Mouse (Mus musculus): ENCODE results near the gene Hc.
A peak's percentile ranks its signal among the peaks of the same experiment; 100 is the strongest.

The Hc gene

DNA sequence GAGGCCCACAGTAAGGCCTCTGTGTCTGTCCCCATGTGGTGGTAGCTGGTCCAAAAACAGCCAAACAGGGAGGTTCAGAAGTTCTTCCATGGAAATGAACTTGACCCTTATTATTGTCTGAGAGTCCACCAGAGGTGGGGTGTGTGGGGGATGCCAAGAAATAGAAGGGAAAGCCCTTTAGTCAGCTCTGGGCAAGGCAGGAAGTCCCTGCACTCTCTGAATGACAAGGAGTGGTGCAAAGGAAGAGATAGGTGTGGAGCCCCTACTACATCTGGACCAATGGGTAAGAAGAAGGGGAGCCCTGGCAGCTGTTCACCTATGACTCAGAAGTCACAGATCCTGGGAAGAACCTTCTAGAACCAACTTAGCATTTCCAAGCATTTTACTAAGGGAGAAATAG is 106.9 kb downstream of the Hc start:
- no peak for DNase-seq (ENCODE audit: low spot score)

DNA sequence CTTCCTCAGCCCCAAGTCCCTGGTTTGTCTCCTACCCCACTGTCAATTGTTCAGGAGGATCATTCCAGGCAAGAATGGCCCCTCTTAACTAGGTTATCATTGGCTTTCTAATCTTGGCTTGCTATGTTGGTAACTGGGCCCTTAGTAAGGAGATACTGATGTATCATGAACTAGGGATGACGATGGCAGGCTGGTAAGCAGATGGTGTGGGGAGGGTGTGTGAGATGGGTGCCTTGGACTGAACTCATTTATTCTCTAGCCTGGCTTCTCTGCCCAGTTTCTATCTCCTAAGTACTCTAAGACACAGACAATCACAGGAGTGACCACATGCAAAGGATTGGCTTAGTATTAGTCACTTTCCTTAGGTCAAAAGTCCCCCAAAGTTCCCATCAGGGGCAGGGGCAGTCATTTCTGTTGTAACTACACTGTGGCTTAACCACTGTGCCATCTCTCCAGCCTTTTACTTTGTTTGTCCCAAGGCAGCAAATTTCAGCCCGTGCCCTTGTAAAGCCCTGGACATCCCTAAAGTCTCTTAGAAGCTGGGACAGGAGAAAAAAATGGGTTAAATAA is 107.6 kb downstream of the Hc start:
- DNase-seq (ENCODE audit: low spot score), result no peak

DNA sequence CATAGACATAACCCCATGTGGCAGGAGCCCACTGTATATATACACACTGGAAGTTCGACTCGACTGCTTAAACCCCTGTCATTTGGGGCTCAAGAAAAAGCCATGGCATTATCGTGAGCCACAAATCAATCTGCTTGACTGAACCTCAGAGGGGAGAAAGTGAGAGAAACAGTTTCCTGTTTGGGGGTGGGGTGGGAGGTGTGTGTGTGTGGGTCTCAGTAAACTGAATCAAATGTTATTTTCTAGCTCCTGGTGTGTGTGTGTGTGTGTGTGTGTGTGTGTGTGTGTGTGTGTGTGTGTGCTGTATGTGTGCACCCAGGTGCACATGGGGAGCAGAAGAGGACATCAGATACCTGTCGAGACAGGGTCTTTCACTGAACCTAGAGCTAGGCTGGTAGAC is 108.2 kb downstream of the Hc start:
- DNase-seq (ENCODE audit: low spot score), result peak; percentile 49

DNA sequence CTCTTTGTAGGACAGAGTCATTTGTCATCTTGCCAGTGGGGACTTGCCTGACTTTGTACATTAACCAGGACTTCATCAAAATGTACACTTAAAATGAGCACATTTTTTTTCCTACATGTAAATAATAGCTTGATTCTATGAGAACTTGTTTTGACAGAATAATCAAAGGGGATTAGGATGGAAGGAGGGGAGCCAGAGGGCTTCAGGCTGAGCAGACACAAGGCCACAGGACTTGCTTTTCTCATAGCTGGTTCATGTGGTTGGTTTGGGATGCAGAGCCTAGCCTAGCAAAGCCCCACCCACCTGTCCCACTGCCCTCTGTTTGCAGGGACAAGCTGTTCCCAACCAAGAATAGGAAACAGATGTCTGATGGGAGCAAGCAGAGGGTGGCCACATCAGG is 109.8 kb downstream of the Hc start:
- no peak for DNase-seq (ENCODE audit: low spot score)

DNA sequence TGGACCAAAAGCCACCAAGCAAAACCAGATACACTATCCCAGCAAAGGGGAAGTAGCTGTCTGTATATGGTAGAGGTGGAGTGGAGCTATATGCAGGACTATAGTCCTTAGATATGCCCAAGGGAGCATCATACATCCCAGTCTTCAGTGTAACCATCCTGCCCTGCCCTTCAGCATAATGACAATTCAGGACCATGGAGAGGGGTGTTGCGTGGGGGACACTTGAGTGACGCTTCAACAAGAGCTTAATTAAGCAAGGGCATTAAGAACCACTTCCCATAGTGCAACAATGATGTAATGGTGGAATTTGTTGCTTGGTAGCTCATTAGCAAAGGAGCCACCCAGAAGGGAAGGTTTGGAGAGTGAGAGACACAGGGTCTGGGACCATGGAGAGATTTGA is 112.6 kb downstream of the Hc start:
- no peak for DNase-seq (ENCODE audit: low spot score)

DNA sequence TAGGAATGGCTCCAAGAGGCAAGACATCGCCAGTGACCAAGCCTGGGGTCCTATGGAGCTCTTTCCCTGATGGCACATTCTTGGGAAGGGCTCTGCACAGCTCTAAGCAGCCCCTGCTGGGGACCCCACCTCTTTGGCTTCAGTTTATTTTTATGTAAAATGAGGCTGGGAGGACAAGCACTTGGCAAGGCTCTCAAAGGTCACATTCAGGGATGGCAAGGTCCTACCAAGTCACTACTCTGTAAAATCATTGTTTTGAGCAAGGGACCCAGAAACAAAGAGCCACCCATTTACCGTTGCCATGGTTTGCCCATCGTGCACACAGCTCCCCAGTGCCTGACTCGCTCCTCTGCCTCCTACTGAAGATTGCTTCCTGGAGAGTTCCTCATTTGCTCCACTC is 115.2 kb downstream of the Hc start:
- DNase-seq (ENCODE audit: low spot score), result no peak

DNA sequence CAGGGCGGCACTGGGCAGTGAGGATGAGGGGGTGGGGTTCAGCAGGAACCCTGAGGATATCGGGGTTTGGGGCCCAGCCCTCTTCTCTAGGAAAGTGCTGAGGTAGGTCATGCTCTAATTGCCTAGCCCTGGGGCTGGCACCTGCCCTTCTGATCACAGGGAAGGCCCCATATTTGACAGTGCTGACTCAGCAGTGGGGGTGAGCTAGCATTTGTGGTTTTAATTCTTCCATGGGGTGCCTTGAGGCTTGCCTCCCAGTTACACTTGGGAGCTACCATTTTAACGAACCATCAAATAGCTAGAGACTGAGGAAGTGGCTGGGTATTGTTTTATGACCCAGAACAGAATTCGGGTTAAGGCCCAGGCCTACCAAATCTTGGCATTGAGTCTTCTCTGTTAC is 115.7 kb downstream of the Hc start:
- no peak for DNase-seq (ENCODE audit: low spot score)

DNA sequence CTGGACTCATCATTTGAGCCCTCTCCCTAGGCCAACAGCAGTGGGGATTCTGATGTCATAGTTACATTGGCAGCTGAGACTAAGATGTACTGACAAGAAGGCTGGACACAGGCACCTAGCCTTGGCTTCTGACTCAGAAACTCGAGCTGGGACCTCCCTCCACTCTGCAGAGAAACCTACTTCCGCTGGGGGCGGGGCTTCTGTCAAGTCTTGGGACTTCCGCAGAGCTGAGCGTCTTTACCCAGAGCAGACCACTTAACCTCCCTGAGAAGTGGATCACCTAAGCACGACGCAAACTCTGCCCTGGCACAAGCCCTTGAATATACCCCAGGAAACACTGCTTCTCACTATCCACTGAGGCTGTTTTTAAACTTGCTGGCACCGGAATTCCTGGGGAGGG is 116.5 kb downstream of the Hc start:
- peak; percentile 87 for DNase-seq (ENCODE audit: low spot score)

DNA sequence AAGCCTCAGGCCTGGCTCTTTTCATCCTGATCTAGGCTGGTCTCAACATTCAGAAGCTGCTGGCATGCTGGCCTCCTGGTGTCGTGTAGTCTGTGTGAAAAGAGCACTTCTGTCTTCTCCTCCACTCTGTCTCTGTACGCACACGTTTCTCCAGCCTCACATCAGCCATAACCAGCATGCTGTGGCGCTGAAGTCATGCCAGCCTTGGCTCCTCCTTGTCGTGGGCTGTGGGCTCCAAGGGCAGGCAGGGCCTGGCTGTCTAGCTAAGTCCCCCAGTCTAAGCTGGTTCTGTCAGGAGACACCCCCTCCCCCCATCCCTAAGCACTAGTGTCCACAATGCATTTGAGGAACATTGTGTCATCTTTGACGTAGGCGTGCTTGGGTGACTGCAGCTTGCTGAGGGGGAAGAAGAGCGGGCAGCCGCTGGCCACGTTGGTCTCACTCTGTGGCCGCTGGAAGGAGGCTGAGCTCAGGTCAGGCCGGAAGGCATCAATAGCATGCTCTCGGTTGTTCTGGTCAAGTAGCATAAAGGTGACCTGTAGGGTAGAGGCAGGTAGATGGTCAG is 117.6 kb downstream of the Hc start:
- DNase-seq (ENCODE audit: low spot score), result no peak

DNA sequence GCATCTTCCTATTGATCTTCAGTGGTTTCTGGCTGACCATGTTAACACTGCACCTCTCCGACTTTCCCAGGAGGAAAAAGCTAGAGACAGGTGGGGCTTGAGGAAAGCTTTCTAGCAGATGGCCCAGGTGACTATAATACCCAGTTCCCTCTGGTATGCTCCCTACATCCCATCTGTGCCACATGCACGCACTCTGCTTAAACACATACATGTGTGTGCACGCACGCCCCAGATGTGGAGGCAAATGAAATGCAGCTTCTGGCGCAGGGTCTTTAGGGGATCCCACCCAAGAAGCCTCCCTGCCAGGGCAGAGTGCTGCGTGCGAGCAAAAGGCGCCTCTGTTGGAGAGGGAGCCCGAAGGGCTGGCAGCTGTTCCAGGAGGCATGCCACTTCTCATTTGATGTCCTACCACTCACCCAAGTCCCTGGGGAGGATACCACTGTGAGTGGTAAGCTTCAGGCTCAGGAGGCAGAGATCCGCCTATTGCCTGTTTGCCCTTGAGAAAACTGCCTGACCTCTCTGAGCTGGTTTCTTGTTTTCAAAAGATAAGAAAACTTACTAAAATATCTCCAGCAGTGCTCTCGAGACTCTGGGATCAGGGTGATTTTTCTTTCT is 120.1 kb downstream of the Hc start:
- DNase-seq (ENCODE audit: low spot score), result no peak

DNA sequence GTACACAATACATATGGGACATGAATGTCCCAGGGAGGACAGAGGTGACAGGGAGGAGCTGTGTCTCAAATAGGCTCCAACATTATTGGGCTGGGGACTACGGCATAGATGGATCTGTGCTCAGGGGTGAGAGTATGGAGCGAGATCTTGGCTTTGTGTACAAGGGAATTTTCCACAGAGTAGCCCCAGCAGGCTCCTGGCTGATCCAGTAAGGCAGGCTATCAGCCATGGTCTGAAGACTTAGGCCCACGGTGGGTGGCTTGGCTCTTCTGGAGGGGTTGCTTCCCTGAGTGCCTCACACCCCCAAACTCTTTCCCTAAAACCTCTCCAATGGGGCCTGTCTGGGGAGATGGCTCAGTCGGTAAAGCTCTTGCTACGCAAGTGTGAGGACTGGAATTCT is 121.0 kb downstream of the Hc start:
- DNase-seq (ENCODE audit: low spot score), result no peak

DNA sequence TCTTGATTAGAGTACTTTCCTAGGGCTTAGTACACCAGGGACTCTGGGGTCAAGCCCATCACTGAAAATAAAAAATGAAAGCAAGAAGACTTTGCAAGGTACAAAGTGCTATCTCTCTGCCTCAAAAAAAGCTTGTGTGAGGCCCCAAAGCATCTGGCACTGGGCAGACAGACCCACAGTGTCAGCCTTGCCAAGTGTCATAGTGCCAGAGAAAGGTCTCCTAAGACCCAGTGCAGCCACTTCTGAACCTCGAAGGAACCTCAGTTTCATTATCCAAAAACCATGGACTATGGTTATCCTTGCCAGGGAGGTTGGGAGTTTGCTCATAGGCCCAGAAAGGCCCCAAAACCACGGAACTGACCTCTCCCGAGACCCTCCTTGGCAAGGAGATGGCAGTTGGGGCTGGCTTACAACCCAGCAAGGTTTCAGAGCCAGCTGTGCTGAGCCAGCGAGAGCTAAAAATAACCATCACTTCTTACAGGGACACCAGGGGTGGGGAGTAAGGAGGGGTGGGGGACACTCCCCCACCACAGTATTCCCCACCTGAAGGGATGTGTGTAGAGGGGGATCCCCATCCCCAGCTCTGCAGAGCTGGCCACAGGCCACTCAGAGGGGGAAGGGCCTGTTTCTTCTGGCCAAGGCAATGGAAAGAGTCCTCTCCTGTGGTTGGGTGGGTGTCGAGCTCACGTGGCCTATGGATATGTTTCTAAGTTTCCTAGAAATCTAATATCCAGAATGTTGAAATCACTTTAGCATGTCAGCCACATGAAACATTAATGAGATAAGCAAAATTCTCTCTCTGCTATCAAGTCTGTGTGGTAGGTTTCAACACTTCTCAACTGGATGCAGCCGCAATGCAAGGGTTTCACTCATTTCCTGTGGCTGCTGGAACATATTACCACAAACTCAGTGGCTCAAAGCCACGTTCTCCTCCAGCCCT is 122.7 kb downstream of the Hc start:
- DNase-seq (ENCODE audit: low spot score), result peak; percentile 52

DNA sequence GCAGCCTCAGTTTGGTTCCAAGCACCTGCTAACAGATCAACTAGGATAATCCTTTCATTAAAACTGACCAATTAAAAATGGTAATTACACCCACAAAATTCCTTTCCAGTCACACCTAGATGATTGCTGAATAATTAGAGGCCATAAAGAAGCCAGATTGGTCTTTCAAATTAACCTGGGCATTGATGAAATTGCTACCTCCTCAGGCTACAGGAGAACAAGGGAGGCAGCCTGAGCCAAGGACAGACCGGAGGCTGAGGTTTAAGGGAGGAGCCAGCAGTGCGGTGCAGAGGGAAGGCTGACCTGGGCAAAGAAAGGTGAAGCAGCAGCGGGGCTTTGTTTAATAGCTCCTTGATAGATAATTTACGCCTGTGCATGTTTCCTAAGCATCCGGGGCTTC is 123.8 kb downstream of the Hc start:
- no peak for DNase-seq (ENCODE audit: low spot score)

Measured in T-cell, adult 2 months (primary cell).